Mouse (Mus musculus) G1E (cell line): ENCODE data around the gene Sorbs1.

Source experiments
- CTCF ChIP-seq: IDR thresholded peaks from 2 replicates; pipeline ENCODE4 v1.5.1; 2012; ENCODE audit warnings: low read depth, low read length, inconsistent platforms, mixed read lengths
- GATA2 ChIP-seq: IDR thresholded peaks from 2 replicates; pipeline ENCODE4 v1.6.1; 2012; ENCODE audit warnings: low read depth, low read length, inconsistent platforms, borderline replicate concordance
- TAL1 ChIP-seq: conservative IDR thresholded peaks from 2 replicates; pipeline ENCODE4 v1.6.1; 2012; ENCODE audit warnings: low read depth, low read length, inconsistent platforms, mixed read lengths

GRCm38 (mm10) chr19:40270351-40271307 is 242.9 kb downstream of the Sorbs1 start:
- TF ChIP-seq CTCF (no peak), TAL1 (no peak), GATA2 (no peak)
